Mouse (Mus musculus) ES-E14 (cell line): ENCODE results near the gene Gnaz.

Experiments used
- CHD2 ChIP-seq: IDR thresholded peaks from 2 replicates; pipeline ENCODE4 v1.6.1; 2014; ENCODE audit warnings: mild to moderate bottlenecking, low read depth, low read length, inconsistent platforms
- HCFC1 ChIP-seq: IDR thresholded peaks from 2 replicates; pipeline ENCODE4 v1.6.1; 2012; ENCODE audit warnings: low read length, inconsistent platforms, borderline replicate concordance; ENCODE audit not compliant: insufficient read depth
- MAFK ChIP-seq: IDR thresholded peaks from 2 replicates; pipeline ENCODE4 v1.6.1; 2014; ENCODE audit warnings: mild to moderate bottlenecking, low read depth, low read length, inconsistent platforms; ENCODE audit not compliant: insufficient read depth
- ZC3H11A ChIP-seq: IDR thresholded peaks from 2 replicates; pipeline ENCODE4 v1.6.1; 2012; ENCODE audit warnings: low read depth, mild to moderate bottlenecking, inconsistent platforms, low read length, borderline replicate concordance
- ZNF384 ChIP-seq: IDR thresholded peaks from 2 replicates; pipeline ENCODE4 v1.6.1; 2012; ENCODE audit warnings: low read depth, low read length, inconsistent platforms

GRCm38 (mm10) chr10:74937003-74937790 is 29.8 kb upstream of the Gnaz start:
- TF ChIP-seq ZNF384 (no peak), ZC3H11A (no peak), HCFC1 (no peak), MAFK (no peak), CHD2 (no peak)
